Mouse (Mus musculus): ENCODE data around the gene Wwp2. TPM values are rescaled to one million over a fixed set of nuclear protein-coding genes. Genes with fewer than 3 reads are reported as not detected.

Gene Wwp2
- total and polyA plus RNA-seq, 3 experiments, result 21.8 to 31.5 TPM; not detected in 1

GRCm38 (mm10) chr8:107389557-107389956, 46.6 kb upstream of the Wwp2 start:
- no peaks in the 10 kb centered on the region for H3K27me3 ChIP-seq (ENCODE audit: control insufficient read depth in 1 of 2, insufficient read depth in 2 of 2, low read length in 2 of 2)
- DNase-seq (ENCODE audit: low read depth, low spot score), result no peak
- H3K4me1 ChIP-seq (ENCODE audit: control insufficient read depth in 1 of 2, insufficient read depth in 2 of 2, low read length in 2 of 2), result peaks cover 3 to 4% of the 10 kb centered on the region in 2 experiments; a peak in 3 of 4 replicates
- no peak overlapping the region for H3K9ac ChIP-seq (ENCODE audit: control insufficient read depth, low read depth, low read length, poor library complexity, severe bottlenecking)
- no peak overlapping the region for H3K4me3 ChIP-seq (ENCODE audit: control insufficient read depth in 1 of 2, insufficient read depth in 1 of 2, low read depth in 2 of 2, low read length in 2 of 2)
- peaks cover 0 to 7% of the 10 kb centered on the region in 2 experiments; a peak in 2 of 4 replicates for H3K36me3 ChIP-seq (ENCODE audit: control insufficient read depth in 1 of 2, insufficient read depth in 2 of 2, low read length in 2 of 2)
- no peak for TF ChIP-seq EP300 (IDR thresholded peaks at IDR 0.05; ENCODE audit: low read depth in 1 of 2, low read length in 2 of 2)
- no peak for TF ChIP-seq POLR2AphosphoS5 (IDR thresholded peaks at IDR 0.05; ENCODE audit: borderline replicate concordance, low read depth, low read length)
- no peak for TF ChIP-seq MAZ (IDR thresholded peaks at IDR 0.05; ENCODE audit: low read depth, low read length)
- no peak for TF ChIP-seq GATA1 (IDR thresholded peaks at IDR 0.05; ENCODE audit: low read depth, low read length)
- no peak for TF ChIP-seq RCOR1 (IDR thresholded peaks at IDR 0.05; ENCODE audit: low read depth, low read length)
- TF ChIP-seq ELF1 (IDR thresholded peaks at IDR 0.05; ENCODE audit: low read depth, low read length), result no peak
- TF ChIP-seq USF2 (IDR thresholded peaks at IDR 0.05; ENCODE audit: borderline replicate concordance in 1 of 2, insufficient read depth in 1 of 2, low read depth in 1 of 2, low read length in 2 of 2), result no peak
- no peak for TF ChIP-seq KAT2A (conservative IDR thresholded peaks at IDR 0.05; ENCODE audit: low read depth, low read length)
- no peak for TF ChIP-seq GABPA (IDR thresholded peaks at IDR 0.05; ENCODE audit: low read depth, low read length)
- TF ChIP-seq ZNF384 (IDR thresholded peaks at IDR 0.05; ENCODE audit: low read depth, low read length), result no peak
- no peak for TF ChIP-seq ZMIZ1 (IDR thresholded peaks at IDR 0.05; ENCODE audit: low read depth, low read length)
- no peak for TF ChIP-seq MAX (IDR thresholded peaks at IDR 0.05; ENCODE audit: low read length)
- no peak for TF ChIP-seq CTCF (IDR thresholded peaks at IDR 0.05 in 2 of 3, conservative IDR thresholded peaks at IDR 0.05 in 1 of 3; ENCODE audit: control insufficient read depth in 1 of 3, insufficient read depth in 1 of 3, low read depth in 2 of 3, low read length in 3 of 3, poor library complexity in 1 of 3, severe bottlenecking in 1 of 3)
- TF ChIP-seq SIN3A (IDR thresholded peaks at IDR 0.05; ENCODE audit: low read length), result no peak
- no peak for TF ChIP-seq ZC3H11A (IDR thresholded peaks at IDR 0.05; ENCODE audit: low read depth, low read length)
- TF ChIP-seq TBP (IDR thresholded peaks at IDR 0.05; ENCODE audit: low read depth, low read length), result no peak
- H3K9me3 ChIP-seq (replicated peaks; ENCODE audit: insufficient read depth, low read length), result no peaks in the 10 kb centered on the region
- no peak overlapping the region for H3K27ac ChIP-seq (ENCODE audit: control insufficient read depth, low read depth, low read length)
- no peaks in the 10 kb centered on the region for H3K79me2 ChIP-seq (ENCODE audit: control insufficient read depth, insufficient read depth, low read length, poor library complexity)

GRCm38 (mm10) chr8:107390476-107391135, 45.6 kb upstream of the Wwp2 start:
- H3K9ac ChIP-seq (ENCODE audit: control insufficient read depth, low read depth, low read length, poor library complexity, severe bottlenecking), result no peak overlapping the region
- H3K27me3 ChIP-seq (ENCODE audit: control insufficient read depth in 1 of 2, insufficient read depth in 2 of 2, low read length in 2 of 2), result no peaks in the 10 kb centered on the region
- no peaks in the 10 kb centered on the region for H3K9me3 ChIP-seq (replicated peaks; ENCODE audit: insufficient read depth, low read length)
- H3K27ac ChIP-seq (ENCODE audit: control insufficient read depth, low read depth, low read length), result no peak overlapping the region
- no peaks in the 10 kb centered on the region for H3K79me2 ChIP-seq (ENCODE audit: control insufficient read depth, insufficient read depth, low read length, poor library complexity)
- H3K4me3 ChIP-seq (ENCODE audit: control insufficient read depth in 1 of 2, insufficient read depth in 1 of 2, low read depth in 2 of 2, low read length in 2 of 2), result no peak overlapping the region
- H3K36me3 ChIP-seq (ENCODE audit: control insufficient read depth in 1 of 2, insufficient read depth in 2 of 2, low read length in 2 of 2), result peaks cover 0 to 7% of the 10 kb centered on the region in 2 experiments; a peak in 2 of 4 replicates
- TF ChIP-seq ZNF384 (IDR thresholded peaks at IDR 0.05; ENCODE audit: low read depth, low read length) (no peak), UBTF (IDR thresholded peaks at IDR 0.05; ENCODE audit: borderline replicate concordance, insufficient read depth, low read depth, low read length) (no peak), CHD1 (IDR thresholded peaks at IDR 0.05; ENCODE audit: low read depth, low read length) (no peak), BHLHE40 (IDR thresholded peaks at IDR 0.05; ENCODE audit: borderline replicate concordance, low read depth, low read length) (no peak), HCFC1 (IDR thresholded peaks at IDR 0.05; ENCODE audit: low read depth, low read length) (no peak)
- H3K4me1 ChIP-seq (ENCODE audit: control insufficient read depth in 1 of 2, insufficient read depth in 2 of 2, low read length in 2 of 2), result peaks cover 3 to 4% of the 10 kb centered on the region in 2 experiments; a peak in 3 of 4 replicates
- DNase-seq (ENCODE audit: low read depth, low spot score), result no peak

Data from MEL (cell line).